ENCODE assay signal across 27 mouse cellular contexts in the genomic region with DNA sequence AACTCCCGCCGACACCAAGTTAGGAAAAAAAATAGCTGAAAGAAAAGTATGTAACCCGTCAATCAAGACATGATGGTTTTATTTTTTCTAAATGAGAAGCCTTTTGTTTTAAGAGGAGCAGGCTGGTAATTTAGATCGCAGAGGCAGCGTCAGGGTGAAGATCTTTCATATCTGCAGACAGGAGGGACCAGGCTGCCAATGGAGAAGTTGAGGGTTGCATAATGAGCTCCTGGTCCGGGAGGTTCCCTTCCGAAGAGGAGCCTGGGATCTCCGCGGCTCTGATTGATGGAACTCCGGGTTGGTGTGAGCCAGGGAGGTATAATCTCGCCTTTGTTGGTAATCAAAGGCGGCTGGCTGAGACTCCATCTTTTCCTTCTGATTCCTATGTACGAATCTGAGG.
DNase-seq lines count a peak whose midpoint lies in the region; ATAC-seq and TF ChIP-seq lines count a peak whose summit lies in the region.
"Had no signal": no experiment of that assay in that cellular context is flagged by ENCODE, and none has a peak within 500 bp of the region (broad histone marks: within the 10 kb centered on the region; RNA-seq: fewer than 3 reads in every experiment).

No protein-coding gene starts in this region.

- no peak overlapping the region for H3K9ac ChIP-seq in forebrain, postnatal 0 days
- no peak overlapping the region for H3K9ac ChIP-seq in forebrain, embryonic 11.5 days (ENCODE audit: low read length)
- H3K9ac ChIP-seq in midbrain, embryonic 16.5 days (ENCODE audit: low read depth, low read length) = no peak overlapping the region
- H3K9ac ChIP-seq: embryonic facial prominence, embryonic 15.5 days; heart, embryonic 13.5 days; hindbrain, embryonic 15.5 days; intestine, embryonic 15.5 days; limb, embryonic 13.5 days; lung, embryonic 15.5 days; neural tube, embryonic 13.5 days had no signal

- no peak overlapping the region for H3K4me3 ChIP-seq in forebrain, postnatal 0 days (ENCODE audit: low read depth, low read length)
- no peak overlapping the region for H3K4me3 ChIP-seq in forebrain, embryonic 11.5 days (ENCODE audit: low read depth, low read length)
- H3K4me3 ChIP-seq in midbrain, embryonic 16.5 days (ENCODE audit: low read depth, low read length) = no peak overlapping the region
- H3K4me3 ChIP-seq: embryonic facial prominence, embryonic 10.5 days; embryonic facial prominence, embryonic 15.5 days; heart, adult 2 months; heart, embryonic 13.5 days; hindbrain, embryonic 15.5 days; intestine, embryonic 15.5 days; limb, embryonic 13.5 days; lung, embryonic 15.5 days; neural tube, embryonic 13.5 days had no signal

- H3K4me2 ChIP-seq in forebrain, postnatal 0 days (ENCODE audit: low read depth) = peak overlapping the region; percentile 11
- H3K4me2 ChIP-seq in forebrain, embryonic 11.5 days (ENCODE audit: low read depth, low read length, severe bottlenecking) = no peak overlapping the region
- H3K4me2 ChIP-seq in midbrain, embryonic 16.5 days (ENCODE audit: low read length) = peak overlapping the region; percentile 22; the same call in 1 of the 2 replicates
- H3K4me2 ChIP-seq: embryonic facial prominence, embryonic 15.5 days; heart, embryonic 13.5 days; hindbrain, embryonic 15.5 days; intestine, embryonic 15.5 days; limb, embryonic 13.5 days; liver, embryonic 11.5 days; lung, embryonic 15.5 days; neural tube, embryonic 13.5 days had no signal

- H3K9me3 ChIP-seq in forebrain, postnatal 0 days (ENCODE audit: low read length) = no peaks in the 10 kb centered on the region
- H3K9me3 ChIP-seq in forebrain, embryonic 11.5 days (ENCODE audit: control insufficient read depth, low read length) = no peaks in the 10 kb centered on the region
- no peaks in the 10 kb centered on the region for H3K9me3 ChIP-seq in midbrain, embryonic 16.5 days (replicated peaks; ENCODE audit: control insufficient read depth, low read length, poor library complexity, severe bottlenecking)
- H3K9me3 ChIP-seq: embryonic facial prominence, embryonic 10.5 days; embryonic facial prominence, embryonic 15.5 days; heart, embryonic 13.5 days; hindbrain, embryonic 15.5 days; intestine, embryonic 15.5 days; lung, embryonic 15.5 days; neural tube, embryonic 13.5 days had no signal

- peak; percentile 79 for ATAC-seq in forebrain, postnatal 0 days
- ATAC-seq in forebrain, embryonic 11.5 days (replicated peaks; ENCODE audit: low FRiP score) = no peak
- peak; percentile 45 for ATAC-seq in midbrain, embryonic 16.5 days
- ATAC-seq: CD4-positive, CD25-positive, alpha-beta regulatory T cell, adult 4 months; intestine, embryonic 15.5 days had no signal

- DNase-seq in forebrain, postnatal 0 days = peak; percentile 66
- DNase-seq in forebrain, embryonic 11.5 days (ENCODE audit: low spot score) = no peak
- peak; percentile 3 for DNase-seq in R1 (ENCODE audit: low read depth, low spot score)
- DNase-seq in brain, embryonic 14.5 days (ENCODE audit: low read depth) = peak; percentile 59
- no peak for DNase-seq in adrenal gland, postnatal 10 days
- DNase-seq in kidney, adult 11 months = no peak
- DNase-seq: adrenal gland, postnatal 36 days; cerebellum, adult 8-10 months; heart, adult 2 months; heart, postnatal 14 days; kidney, adult 8-10 months; kidney, postnatal 4 days; lung, postnatal 36 days; right cerebral cortex, postnatal 4 days; thymus, postnatal 4 days had no signal

- peak overlapping the region; percentile 62 for H3K27ac ChIP-seq in forebrain, postnatal 0 days (ENCODE audit: low read depth, low read length)
- H3K27ac ChIP-seq in forebrain, embryonic 11.5 days (ENCODE audit: low read depth, low read length) = no peak overlapping the region
- H3K27ac ChIP-seq in midbrain, embryonic 16.5 days (ENCODE audit: low read length) = no peak overlapping the region
- H3K27ac ChIP-seq: embryonic facial prominence, embryonic 10.5 days; embryonic facial prominence, embryonic 15.5 days; heart, adult 2 months; heart, embryonic 13.5 days; hindbrain, embryonic 15.5 days; intestine, embryonic 15.5 days; kidney, postnatal 0 days; limb, embryonic 13.5 days; lung, embryonic 15.5 days; neural tube, embryonic 13.5 days had no signal

- TF ChIP-seq CTCF in forebrain, postnatal 0 days (IDR thresholded peaks at IDR 0.05; ENCODE audit: low read depth) = no peak
- no peak for TF ChIP-seq CTCF in brain, embryonic 14.5 days (IDR thresholded peaks at IDR 0.05; ENCODE audit: borderline replicate concordance, extremely low read depth, insufficient read depth, insufficient read length)

- no peaks in the 10 kb centered on the region for H3K4me1 ChIP-seq in forebrain, postnatal 0 days (ENCODE audit: insufficient read depth)
- no peaks in the 10 kb centered on the region for H3K4me1 ChIP-seq in forebrain, embryonic 11.5 days (replicated peaks; ENCODE audit: control insufficient read depth, insufficient read depth, low read length)
- no peaks in the 10 kb centered on the region for H3K4me1 ChIP-seq in midbrain, embryonic 16.5 days (ENCODE audit: control insufficient read depth, insufficient read depth, low read length)
- H3K4me1 ChIP-seq: embryonic facial prominence, embryonic 10.5 days; embryonic facial prominence, embryonic 15.5 days; heart, embryonic 13.5 days; hindbrain, embryonic 15.5 days; intestine, embryonic 15.5 days; lung, embryonic 15.5 days; neural tube, embryonic 13.5 days had no signal

- no peak for TF ChIP-seq POLR2A in brain, embryonic 14.5 days (IDR thresholded peaks at IDR 0.05; ENCODE audit: borderline replicate concordance, extremely low read depth, insufficient read depth, insufficient read length, poor library complexity, severe bottlenecking)

- no peaks in the 10 kb centered on the region for H3K36me3 ChIP-seq in forebrain, postnatal 0 days (ENCODE audit: insufficient read depth)
- no peaks in the 10 kb centered on the region for H3K36me3 ChIP-seq in forebrain, embryonic 11.5 days (ENCODE audit: control insufficient read depth, insufficient read depth, low read length)
- H3K36me3 ChIP-seq in midbrain, embryonic 16.5 days (ENCODE audit: control insufficient read depth, insufficient read depth, low read length) = no peaks in the 10 kb centered on the region
- H3K36me3 ChIP-seq: embryonic facial prominence, embryonic 10.5 days; embryonic facial prominence, embryonic 15.5 days; heart, embryonic 13.5 days; hindbrain, embryonic 15.5 days; intestine, embryonic 15.5 days; limb, embryonic 13.5 days; lung, embryonic 15.5 days; neural tube, embryonic 13.5 days had no signal

- no peaks in the 10 kb centered on the region for H3K27me3 ChIP-seq in forebrain, postnatal 0 days (ENCODE audit: insufficient read depth, low read length)
- no peaks in the 10 kb centered on the region for H3K27me3 ChIP-seq in forebrain, embryonic 11.5 days (ENCODE audit: control insufficient read depth, insufficient read depth, low read length)
- no peaks in the 10 kb centered on the region for H3K27me3 ChIP-seq in midbrain, embryonic 16.5 days (ENCODE audit: control insufficient read depth, insufficient read depth, low read depth, low read length)
- H3K27me3 ChIP-seq: embryonic facial prominence, embryonic 15.5 days; heart, embryonic 13.5 days; hindbrain, embryonic 15.5 days; intestine, embryonic 15.5 days; lung, embryonic 15.5 days; neural tube, embryonic 13.5 days had no signal

- WGBS in forebrain, postnatal 0 days = 38% methylated on average over 13 of the region's 13 CpGs
- WGBS in forebrain, embryonic 11.5 days = 67% methylated on average over 13 of the region's 13 CpGs
- 62% methylated on average over 13 of the region's 13 CpGs for WGBS in midbrain, embryonic 16.5 days

Comparison
In these comparisons a context has a peak if more than half of its experiments do, and no peak if none do; other contexts are left out.
1. DNase-seq: peak in forebrain, postnatal 0 days (single experiment), R1 (single experiment) and brain, embryonic 14.5 days (single experiment); none in forebrain, embryonic 11.5 days (single experiment), adrenal gland, postnatal 10 days (single experiment) and kidney, adult 11 months (single experiment).